Mouse (Mus musculus): ENCODE data around the gene Cpt1b.
"Not testable (repeated sequence)": the region's sequence is repeated elsewhere in the genome, so short reads cannot be mapped to it uniquely, and the experiment has no call there.

Cpt1b gene

DNA sequence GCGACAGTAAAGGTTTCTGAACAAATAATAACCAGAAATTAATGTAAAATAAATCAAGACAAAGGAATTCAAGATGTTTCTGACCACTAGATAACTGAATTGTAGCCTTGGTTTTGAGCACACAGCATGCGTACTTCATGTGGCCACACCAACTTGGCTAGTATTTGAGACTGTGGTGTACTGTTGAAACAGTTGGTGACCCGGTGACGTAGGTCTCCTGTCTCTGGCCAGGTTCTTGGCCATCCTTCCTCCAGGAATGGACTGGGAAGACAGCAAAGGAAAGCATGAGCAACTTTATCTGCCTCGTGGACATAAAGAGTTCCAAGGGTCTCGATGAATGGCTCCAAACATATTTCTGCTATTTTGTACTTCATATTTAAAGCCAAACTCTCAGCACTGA, 6.1 kb upstream of the Cpt1b start:
- DNase-seq: no peak

DNA sequence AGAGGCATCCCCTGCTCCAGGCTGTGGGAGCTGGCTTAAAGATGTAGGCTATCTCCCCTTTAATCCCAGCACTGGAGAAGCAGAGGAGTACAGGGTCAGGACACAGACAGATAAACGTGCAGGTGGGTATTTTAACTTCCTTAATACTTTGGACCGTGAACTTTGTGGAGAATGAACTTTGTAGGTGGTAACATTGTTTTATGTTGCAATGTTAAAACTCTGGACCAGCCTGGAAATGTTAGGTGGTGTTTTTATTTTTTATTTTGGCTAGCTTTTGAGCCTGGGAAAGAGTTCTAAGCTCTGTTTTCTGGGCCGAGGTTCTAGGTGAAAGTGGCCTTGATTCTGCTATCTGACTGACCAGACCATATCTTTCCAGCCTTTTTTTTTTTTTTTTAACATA, 5.6 kb upstream of the Cpt1b start:
- DNase-seq: no peak

DNA sequence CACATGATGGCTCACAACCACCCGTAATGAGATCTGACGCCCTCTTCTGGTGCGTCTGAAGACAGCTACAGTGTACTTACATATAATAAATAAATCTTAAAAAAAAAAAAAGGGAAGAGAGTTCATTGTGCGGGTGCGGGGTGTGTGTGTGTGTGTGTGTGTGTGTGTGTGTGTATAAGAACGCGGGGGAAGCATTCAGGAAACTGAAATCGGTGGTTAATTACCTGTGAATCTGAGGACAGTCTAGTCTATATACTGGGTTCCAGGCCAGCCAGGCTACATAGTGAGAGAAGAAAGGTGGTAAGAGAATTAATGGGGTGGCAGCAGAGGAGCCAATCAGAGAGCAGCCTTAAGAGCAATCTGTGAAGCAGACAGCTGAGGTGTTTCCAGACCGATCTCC, 5.1 kb upstream of the Cpt1b start:
- not testable (repeated sequence) for DNase-seq

DNA sequence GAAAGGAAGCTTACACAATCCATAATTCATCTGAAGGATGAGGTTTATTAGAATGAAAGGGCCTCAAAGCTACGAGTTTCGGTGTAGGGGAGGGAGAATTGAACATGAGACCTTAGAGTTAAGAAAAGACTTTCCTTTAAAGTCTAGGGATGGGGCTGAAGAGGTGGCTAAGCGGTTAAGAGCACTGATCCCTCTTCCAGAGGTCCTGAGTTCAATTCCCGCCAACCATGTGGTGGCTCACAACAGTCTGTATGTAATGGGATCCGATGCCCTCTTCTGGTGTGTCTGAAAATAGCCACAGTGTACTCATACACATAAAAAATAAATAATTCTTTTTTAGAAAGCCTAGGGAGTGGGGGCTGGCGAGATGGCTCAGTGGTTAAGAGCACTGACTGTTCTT, 4.7 kb upstream of the Cpt1b start:
- no peak for DNase-seq

DNA sequence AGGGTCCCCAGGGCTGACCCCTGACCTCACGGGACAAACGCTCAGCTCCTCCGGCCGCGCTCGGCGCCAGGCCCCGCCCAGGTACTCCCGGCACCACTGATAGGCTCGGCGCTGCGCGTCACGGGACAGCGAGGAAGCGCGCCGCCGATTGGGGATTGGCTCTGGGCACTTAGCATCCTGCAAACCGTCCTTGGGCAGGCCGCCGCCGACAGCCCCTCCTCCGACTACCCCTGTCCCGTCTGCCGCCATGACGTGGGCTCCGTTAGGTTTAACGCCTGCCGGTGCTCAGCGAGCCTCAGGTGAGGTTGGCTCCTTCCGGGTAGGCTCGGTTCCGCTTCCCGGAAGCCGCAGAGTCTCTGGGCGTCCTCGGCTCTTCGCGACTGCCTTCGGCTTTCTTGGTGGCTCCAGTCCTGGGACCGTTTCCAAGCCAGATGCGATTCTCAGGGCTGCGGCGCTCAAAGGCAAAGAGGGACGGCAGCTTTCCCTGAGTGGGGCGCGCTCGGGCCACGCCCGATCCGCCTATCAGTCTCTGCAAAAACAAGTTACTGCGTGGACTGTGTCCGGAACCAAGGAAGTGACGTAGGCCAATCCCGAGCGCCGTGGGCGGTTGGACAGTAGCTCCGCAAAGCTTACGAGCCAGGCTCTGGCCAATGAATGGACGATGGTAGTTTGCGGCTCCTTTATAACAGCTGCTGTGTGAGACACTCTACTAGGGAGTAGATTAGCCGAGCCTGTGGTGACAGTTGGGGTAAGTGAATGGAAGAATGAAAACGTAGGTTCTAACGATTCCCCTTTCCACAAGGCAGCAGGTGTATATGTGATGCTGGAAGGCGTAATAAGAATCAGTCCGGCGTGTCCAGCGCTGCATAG, 3.9 kb upstream of the Cpt1b start, which contains the start of the genes C730034F03Rik, Gm44502 and Chkb:
TSS of gene C730034F03Rik (plus strand) at position 238 of the 870 bp plus-strand sequence.
TSS of gene Gm44502 (minus strand) at position 345 of the 870 bp plus-strand sequence.
TSS of gene Chkb (minus strand) at position 557 of the 870 bp plus-strand sequence.
- peak; percentile 96 for DNase-seq

DNA sequence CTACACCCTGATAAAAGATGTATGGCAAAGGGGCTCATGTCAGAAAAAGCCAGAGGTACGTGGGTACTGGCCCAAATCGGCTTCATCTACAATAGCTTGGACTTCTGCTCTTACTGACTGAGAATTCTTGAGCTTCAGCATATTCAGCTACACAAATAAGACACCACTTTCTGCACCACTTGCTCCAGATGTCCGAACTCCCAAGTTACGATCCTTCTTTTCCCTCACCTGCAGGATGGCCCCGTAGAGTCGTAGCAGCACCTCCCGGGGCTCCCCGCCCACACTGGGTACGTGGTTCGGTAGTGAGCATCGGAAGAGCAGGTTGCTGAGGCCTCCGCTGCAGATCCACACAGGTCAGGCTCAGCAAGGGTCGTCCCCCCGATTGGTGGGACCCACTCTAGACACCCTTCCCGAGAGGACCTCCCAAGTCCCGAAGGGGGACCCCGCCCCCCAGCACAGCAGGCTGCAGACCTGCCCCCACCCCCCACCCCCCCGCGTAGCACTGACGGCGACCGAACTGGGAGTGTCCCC, 3.2 kb upstream of the Cpt1b start:
- no peak for DNase-seq

DNA sequence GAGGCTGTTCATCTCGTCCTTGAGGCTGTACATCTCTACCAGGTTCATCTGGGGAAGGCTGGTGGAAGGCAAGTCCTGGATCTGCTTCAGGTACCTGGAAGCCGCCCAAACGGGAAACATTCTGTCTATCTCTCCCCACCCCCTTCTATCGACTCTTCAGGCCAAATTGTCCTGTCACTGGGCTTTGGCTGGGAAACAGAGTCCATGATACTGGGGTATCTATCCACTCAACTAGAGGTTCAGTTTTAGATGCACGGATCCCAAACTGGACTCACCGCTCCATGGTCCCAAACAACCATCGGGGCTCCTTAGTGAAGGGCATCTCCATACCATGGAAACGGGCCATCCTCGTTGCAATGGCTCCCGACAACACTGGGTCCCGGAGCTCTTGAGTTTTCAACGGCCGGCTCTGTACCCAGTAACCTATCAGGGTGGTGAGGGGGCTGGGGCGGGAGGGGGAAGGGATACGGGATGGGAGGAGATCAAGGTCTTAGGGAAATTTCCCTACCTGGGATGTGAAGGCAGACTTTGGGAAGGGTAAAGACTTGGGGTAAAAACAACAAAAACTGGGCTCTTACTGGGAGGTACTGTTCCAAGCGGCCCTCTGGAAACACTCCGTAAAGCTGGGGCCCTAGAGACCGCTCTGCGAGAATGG, 2.6 kb upstream of the Cpt1b start:
- DNase-seq: no peak

DNA sequence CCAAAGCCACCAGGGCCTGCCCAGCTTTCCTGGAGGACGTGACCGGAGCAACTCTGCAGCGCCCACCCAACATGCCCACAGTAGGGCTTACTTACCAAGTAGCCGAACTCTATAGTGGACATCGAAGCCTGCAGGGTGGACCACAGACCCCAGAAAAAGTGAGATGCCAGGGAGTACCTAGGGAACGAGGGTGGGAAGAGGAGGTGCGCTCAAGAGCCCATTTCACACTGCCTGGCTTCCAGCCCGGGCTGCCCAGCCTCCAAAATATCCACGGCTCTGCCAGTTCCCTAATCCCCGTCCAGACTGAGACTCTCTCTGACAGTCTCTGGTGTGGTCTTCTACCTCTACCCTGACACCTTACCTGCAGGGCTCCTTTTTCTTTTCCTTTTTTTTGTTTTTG, 1.1 kb upstream of the Cpt1b start:
- DNase-seq: no peak

DNA sequence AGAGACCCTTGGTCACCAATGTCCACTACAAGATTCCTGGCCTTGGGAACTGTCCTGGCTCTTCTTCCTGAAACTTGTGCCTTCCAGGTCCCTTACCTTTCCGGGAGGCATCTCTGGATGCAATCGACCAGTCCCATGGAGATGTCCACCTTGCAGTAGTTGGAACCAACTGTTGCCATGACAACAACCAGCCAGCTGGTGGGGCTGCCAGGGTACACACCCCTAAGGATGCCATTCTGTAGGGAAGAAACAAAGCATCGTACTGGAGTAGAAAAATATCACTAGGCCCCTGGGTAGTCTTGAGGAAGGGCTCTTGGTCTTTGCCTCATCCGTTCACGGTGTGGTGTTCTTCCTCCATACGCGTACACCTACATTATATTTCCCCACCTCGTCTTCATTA, 1.0 kb downstream of the Cpt1b start:
- no peak for DNase-seq

DNA sequence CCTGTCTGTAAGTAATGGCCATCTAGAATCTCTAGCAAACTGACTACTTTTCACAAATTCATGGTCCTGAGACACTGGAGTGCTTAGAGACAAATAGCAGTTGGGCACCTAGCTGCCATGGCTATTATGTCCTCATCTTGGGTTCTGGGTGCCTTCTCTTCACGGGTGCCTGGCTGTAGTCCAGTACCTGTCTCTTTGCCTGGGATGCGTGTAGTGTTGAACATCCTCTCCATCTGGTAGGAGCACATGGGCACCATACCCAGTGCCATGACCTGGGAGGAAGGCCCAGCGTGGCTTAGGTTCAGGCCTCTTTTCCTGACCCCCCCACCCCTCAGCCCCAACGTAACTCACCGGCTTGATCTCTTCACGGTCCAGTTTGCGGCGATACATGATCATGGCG, 3.7 kb downstream of the Cpt1b start:
- no peak for DNase-seq

DNA sequence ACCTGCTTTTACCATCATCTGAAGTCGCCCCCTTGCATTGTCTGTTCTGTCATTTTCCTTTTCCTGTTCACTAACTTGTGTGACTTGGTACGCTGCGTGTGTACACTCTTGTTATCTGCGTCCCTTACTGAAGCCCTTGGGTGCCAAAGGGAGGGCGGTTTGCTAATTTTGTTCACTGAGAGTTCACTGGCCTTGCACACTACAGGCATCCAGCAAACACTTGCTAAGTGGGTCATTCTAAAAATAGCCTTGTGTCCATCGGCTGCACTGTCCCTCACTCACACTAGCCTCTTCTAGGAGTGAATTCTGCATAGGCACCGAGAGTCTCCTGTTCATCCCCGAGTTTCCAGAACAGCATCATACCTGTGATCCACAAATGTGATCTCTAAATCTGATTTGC, 10.4 kb downstream of the Cpt1b start:
- DNase-seq: no peak

DNA sequence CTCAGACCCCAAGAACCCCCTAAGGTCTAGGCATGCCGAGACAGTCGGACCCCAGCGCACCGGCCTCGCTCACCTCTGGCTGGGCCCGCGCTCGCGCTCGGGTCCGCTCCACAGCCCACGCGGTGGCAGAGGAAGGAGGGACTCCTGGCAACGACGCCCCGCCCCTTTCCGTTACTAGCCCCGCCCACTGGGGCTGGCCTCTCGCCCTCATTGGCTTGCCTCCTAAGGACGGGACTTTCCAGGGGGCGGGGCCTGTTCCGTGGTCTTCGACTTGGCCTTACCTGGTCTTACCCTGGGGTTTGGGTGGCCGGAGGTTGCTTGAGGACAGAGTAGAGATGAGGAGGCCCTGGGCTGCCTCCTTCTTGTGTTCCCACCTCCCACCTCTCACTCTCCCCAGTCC, 15.5 kb downstream of the Cpt1b start, which contains the start of gene Syce3:
TSS of gene Syce3 (minus strand) at position 386 of the 400 bp plus-strand sequence.
- DNase-seq: no peak

DNA sequence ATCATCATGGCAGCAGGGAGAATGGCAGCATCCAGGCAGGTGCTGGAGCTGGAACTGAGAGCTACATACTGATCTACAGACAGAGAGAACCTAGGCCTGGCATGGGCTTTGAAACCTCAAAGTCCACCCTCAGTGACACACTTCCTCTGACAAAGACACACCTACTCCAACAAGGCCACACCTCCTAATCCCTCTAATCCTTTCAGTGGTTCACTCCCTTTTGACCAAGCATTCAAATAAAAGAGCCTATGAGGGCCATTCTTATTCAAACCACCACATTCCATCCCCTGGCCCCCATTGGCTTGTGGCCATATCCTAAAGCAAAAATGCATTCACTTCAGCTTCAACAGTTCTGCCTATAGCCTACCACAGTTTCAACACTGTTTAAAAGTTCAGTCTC, 19.0 kb downstream of the Cpt1b start:
- DNase-seq: no peak

DNA sequence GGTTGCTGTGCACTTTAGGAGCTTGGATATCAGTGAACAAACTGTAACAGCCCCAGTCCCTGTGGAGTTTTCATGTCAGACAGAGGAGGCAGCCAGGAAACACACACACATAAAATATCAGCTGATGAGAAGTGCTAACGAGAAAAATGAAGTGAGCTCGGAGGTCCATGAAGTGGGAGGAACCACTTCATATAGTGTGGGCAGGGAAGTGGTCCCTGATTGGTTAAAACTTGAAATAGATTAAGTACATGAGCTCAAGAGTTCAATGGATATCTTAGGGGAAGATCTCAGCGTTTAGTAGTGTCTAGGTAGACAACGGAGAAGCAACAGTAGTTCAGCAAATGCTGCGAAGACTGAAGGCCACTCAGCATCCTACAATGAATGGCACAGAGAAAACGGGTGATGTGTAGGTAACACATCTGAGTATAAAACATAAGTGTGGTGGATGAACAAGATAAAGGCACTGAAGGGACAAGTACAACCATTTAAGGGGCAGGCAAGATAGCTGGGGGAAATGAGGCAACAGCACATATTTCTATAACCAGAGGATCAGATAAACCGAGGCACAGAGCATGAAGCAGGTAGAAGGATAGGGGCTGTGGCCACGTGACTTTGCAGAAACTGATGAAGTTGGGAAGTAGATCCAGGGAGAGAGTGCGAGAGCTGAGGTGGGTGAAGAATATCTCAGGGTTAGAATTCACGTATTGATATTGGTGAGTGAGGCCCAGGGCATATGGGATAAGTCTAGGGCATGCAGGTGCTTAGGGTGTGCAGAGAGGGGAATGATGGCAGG, 20.6 kb downstream of the Cpt1b start:
- DNase-seq: no peak

DNA sequence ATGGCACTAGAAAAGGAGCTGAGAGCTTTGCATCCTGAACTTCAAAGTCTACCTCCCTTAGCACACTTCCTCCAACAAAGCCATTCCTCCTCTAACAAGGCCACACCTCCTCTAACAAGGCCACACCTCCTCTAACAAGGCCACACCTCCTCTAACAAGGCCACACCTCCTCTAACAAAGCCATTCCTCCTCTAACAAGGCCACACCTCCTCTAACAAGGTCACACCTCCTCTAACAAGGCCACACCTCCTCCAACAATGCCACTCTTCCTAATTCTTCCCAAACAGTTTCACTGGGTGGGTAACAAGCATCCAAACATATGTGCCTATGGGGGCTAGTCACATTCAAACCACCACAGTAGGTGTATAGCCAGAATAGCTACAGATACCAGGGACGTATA, 23.2 kb downstream of the Cpt1b start:
- no peak for DNase-seq

DNA sequence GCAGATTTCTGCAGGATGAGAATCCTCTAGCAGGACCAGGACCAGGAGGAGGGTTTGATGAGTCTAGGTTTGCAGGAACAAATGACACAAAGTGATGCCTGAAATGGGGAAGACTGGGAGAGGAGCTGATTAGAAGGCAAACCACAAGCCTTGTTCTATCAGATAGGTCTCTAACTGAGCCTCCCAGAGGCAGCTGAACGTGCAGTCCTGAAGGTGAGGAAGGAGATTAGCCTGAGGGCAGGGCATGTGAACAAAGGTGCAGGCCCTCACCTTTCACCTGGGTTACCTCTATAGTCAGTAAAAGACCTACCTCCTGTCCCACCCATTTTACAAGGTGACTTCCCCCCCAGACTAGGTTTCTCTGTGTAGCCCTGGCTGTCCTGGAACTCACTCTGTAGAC, 25.9 kb downstream of the Cpt1b start:
- DNase-seq: no peak

DNA sequence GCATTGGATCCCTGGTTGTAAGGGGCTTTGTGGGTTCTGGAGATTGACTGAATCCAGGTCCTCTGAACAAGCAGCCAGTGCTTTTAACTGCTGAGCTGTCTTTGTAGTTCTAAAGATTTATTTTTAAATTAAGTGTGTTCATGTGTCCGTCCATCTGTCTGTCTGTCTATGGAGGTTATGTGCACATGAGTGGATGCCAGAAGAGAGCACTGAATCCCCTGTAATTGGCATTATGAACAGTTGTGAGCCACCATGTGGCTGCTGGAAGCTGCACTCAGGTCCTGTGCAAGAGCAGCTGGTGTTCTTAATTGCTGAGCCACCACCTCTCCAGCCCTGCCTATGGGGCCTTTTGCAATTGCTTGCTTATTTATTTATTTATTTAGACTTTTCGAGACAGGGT, 27.5 kb downstream of the Cpt1b start:
- no peak for DNase-seq

DNA sequence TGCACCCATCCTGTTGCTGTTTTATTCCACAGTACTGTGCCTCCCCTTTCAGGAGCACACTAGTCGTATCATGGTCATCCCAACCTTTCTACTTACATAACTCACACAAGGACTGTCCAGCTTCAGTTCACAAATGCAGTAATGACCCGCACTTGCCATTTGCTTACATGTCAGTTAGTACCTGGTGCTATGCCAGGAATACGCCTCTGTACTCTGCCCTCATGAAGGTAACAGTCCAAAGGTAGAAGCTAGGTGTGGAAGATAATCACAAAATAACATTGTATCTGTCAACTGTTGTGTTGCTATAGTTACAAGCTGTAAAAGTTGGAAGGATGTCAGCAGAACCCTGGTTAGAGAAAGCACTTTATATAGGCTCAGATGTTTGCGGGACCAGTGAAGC, 28.8 kb downstream of the Cpt1b start:
- DNase-seq: no peak

DNA sequence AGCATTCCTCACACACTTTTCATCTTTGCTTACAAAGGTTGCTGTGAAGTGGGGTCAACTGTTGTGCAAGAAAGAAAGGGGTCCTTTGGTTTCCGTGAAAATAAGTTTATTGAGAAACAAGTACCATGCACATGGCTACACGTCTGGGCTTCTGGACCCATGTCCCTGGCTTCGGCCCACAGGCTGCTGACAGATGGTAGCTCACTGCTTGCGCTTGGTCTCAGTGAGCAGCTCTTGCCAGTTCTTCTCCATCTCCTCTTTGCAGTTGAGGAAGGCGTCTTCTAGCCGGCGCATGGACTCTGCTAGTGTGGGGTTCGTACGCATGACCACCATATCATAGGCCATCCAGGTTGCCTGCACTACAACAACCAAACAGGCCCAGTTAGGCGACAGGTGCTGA, 35.6 kb downstream of the Cpt1b start:
- DNase-seq: no peak

DNA sequence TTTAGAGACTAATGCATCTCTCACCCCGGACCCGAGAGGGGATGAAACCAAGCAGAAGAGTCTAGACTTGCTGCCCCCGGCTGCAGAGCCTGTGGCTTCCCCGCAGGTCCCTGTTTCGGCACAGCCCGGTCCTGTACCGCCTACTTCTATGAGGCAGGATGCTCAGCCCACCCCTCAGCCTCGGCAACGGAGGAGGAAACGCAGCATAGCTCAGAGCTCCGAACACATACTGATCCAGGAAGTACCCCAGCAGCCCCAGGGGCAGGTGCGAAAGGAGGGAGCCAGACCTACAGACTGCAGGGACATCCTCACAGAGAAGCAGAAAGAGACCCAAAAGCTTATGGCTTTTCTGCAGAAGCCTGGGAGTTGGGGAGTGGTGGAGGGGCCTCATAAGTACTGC, 38.5 kb downstream of the Cpt1b start:
- no peak for DNase-seq

DNA sequence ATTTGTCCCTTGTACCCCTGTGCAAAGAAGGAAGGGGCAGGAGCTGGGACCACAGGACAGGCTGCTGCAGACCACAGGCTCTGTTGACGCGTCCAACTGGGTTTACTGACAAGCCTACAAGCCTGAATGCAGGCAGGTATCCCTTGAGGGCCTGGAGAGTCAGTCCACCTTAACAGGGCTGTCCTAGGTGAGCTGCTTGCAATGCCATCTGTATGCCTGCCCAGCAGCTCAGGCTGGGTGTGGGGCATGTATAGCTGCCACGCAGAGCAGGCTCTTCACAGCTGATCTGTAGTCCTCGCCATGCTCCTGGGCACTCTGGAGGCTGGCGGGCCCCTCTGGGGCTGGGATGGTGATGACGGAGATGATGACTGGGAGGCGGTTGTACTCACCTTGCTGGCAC, 41.0 kb downstream of the Cpt1b start, which contains the start of gene Klhdc7b:
TSS of gene Klhdc7b (plus strand) at position 301 of the 400 bp plus-strand sequence.
- DNase-seq: no peak

DNA sequence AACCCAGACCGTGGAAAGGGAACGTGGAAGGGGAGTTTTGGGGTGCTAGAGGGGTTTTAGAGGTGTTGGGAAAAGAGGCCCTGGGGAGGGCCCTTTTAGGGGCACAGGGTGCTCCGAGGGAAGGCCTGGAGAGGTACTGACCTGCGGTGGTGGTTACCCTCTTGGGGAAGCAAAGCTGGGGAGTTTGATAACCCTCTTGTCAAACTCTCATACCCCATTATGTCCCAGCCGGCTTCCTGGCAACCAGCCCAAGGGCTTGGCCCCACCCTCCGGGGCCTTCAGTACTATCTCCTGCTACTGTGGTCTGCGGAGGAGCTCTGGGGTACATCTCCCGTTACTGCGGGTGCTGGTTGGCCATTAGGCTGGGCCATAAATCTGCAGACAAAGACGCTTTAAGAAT, 46.2 kb downstream of the Cpt1b start:
- DNase-seq: no peak

DNA sequence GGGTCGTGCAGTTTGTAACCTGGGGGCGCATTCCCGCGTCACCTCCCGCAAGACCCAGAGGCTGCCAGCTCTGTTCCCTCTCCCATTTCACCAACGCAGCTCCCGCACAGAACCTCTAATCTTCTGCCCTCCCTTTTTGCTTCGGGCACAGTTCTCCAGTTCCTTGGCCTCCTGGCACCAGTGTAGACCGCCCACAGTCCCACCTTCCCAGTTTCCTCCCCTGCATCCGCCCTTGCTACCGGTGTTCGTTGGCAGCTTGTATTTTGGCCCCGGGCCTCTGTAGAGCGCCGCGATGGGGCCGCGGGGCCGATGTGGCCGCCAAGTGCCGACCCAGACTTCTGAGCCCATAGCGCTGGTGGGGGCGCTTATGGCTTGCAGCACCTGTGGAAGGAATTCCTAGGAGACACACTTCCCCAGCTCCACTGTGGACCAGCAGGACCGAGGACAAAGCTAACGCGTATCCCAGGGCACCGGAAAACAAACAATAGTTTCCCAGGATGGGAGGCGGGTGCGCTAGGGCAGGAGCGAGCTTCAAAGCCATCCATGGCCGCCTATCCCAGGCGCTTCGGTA, 46.7 kb downstream of the Cpt1b start, which contains the start of gene Odf3b:
TSS of gene Odf3b (minus strand) at position 452 of the 571 bp plus-strand sequence.
- DNase-seq: peak; percentile 52

Data from lung, postnatal 36 days (tissue).